Mouse (Mus musculus): ENCODE results near the gene Tnr. TPM values are rescaled to one million over a fixed set of nuclear protein-coding genes. Genes with fewer than 3 reads are reported as not detected.

Gene Tnr
- polyA plus RNA-seq, 1 experiment from 2014 or later, result 0.04 TPM

DNA sequence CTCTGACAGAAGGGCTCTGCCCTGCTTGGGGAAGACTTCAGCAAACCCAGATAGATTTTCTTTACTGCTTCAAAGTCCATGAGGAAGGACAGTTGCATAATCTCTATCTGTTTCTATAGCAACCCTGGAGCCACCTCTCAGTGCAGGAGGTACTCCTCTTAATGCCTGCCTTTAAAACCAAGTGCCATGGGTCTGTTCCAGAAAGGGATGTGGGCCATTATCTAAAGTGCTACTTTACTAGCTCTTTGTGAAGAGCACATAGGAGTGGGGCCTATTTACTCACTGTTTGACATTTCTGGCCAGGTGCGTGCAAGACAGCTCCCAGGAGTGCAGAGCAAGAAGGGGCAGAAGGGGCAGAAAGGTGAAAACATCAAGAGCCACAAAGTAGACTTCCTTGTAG is 330.7 kb downstream of the Tnr start:
- no peak overlapping the region for H3K27ac ChIP-seq
- 79% methylated on average over 1 of the region's 1 CpGs for WGBS
- no peaks in the 10 kb centered on the region for H3K4me1 ChIP-seq
- H3K36me3 ChIP-seq, result no peaks in the 10 kb centered on the region
- no peak overlapping the region for H3K4me2 ChIP-seq
- no peak for ATAC-seq (ENCODE audit: insufficient number of reproducible peaks, insufficient read depth, low FRiP score, low TSS enrichment, low read depth)
- H3K9me3 ChIP-seq, result no peaks in the 10 kb centered on the region
- no peak overlapping the region for H3K4me3 ChIP-seq
- no peak overlapping the region for H3K9ac ChIP-seq
- H3K27me3 ChIP-seq, result no peaks in the 10 kb centered on the region

DNA sequence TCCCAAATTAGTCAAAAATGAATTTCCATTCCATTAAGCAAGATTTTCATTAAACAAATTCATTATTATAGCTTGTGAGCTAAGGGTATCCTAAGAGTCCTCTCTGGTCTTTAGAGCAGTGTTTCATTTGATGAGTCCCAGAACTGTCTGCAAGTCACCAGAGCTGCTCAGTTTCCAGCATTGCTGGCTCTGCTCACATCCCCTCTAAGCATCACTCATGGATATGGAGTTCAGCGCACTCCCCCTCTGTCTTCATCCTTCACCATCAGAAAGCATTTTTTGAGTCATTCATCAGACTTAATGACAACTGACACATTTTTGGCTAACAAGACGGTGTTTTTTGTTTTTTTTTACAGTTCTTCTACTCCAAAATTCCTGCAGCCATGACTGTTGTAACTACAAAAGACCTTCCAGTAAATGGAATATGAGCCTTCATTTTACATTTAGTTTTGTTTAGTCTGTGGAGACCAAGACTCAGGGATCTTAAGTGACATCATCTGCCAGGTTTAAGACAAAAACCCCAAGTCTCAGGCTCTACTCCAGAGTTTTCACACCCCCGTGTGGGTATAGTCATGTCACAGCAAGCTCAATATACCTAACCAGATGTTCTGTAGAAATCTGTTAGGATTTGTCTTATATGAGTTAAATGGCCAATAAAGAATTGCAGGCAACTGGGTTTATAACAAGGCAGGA is 338.4 kb downstream of the Tnr start:
- Histone ChIP-seq H3K4me3 (no peak overlapping the region), H3K27ac (no peak overlapping the region), H3K27me3 (no peaks in the 10 kb centered on the region), H3K9me3 (no peaks in the 10 kb centered on the region), H3K36me3 (no peaks in the 10 kb centered on the region), H3K4me1 (no peaks in the 10 kb centered on the region), H3K9ac (no peak overlapping the region), H3K4me2 (no peak overlapping the region)
- no peak for ATAC-seq (ENCODE audit: insufficient number of reproducible peaks, insufficient read depth, low FRiP score, low TSS enrichment, low read depth)
- 37% methylated on average over 3 of the region's 3 CpGs for WGBS

DNA sequence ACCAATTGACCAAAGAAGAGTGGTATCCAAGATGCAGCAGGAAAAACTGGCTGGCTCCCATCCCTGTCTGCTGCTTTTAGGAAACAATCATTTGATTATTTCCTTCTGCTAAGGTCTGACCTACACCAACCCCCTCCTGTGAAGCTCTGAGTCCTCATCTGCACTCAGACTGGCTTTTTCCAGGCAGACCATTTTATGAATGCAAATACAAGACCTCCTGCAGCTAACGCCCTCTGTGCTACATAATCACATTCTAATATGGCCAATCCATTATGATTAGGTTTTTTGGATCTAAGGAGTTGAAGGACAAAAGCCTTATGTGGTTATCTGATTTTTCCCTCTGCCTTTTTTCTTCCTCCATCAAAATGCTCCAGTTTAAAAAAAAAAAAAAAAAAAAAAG is 342.1 kb downstream of the Tnr start:
- Histone ChIP-seq H3K9me3 (no peaks in the 10 kb centered on the region), H3K4me3 (no peak overlapping the region), H3K27me3 (no peaks in the 10 kb centered on the region), H3K36me3 (no peaks in the 10 kb centered on the region), H3K4me1 (no peaks in the 10 kb centered on the region), H3K27ac (no peak overlapping the region), H3K4me2 (no peak overlapping the region), H3K9ac (no peak overlapping the region)
- no peak for ATAC-seq (ENCODE audit: insufficient number of reproducible peaks, insufficient read depth, low FRiP score, low TSS enrichment, low read depth)
- 26% methylated on average over 1 of the region's 1 CpGs for WGBS

DNA sequence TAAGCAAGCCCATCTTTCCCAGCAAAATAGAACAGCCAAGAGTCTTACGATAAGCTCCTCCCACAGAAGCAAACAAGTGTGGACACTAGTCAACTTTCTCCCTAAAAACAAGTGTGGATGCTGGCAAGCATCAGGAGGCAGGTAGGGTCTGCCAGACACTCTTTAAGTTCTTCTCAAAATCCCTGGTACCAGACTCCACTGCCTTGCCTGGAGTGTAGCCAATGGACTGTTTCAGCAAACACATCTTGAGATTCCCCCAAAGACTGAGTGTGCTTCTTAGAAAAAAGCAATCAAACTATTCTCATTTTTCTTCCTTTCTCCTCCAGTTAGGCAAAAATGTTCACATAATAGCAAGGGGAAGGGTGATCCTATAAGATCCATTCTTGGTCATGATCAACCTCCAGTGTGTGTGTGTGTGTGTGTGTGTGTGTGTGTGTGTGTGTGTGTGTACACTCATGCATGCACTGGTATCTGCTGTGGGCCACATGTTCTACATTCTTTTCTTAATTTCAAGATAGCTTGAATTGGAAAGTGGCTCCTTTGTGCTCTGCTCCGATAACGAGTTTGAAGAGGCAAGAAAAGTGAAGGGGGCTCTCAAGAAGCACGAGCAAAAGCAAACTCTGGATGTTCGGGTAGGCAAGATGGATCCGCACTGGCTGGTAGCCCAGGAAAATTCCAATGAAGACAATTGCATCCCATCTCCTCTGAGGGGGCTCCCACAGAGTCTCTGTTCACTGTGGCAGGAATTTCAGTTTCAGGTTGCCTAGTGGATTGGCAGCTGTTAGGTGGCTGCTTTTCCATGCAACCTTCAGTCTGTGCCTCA is 346.3 kb downstream of the Tnr start:
- Histone ChIP-seq H3K4me2 (no peak overlapping the region), H3K36me3 (no peaks in the 10 kb centered on the region), H3K4me3 (no peak overlapping the region), H3K9me3 (no peaks in the 10 kb centered on the region), H3K4me1 (no peaks in the 10 kb centered on the region), H3K9ac (no peak overlapping the region), H3K27me3 (no peaks in the 10 kb centered on the region), H3K27ac (no peak overlapping the region)
- no peak for ATAC-seq (ENCODE audit: insufficient number of reproducible peaks, insufficient read depth, low FRiP score, low TSS enrichment, low read depth)
- WGBS, result 84% methylated on average over 6 of the region's 6 CpGs

DNA sequence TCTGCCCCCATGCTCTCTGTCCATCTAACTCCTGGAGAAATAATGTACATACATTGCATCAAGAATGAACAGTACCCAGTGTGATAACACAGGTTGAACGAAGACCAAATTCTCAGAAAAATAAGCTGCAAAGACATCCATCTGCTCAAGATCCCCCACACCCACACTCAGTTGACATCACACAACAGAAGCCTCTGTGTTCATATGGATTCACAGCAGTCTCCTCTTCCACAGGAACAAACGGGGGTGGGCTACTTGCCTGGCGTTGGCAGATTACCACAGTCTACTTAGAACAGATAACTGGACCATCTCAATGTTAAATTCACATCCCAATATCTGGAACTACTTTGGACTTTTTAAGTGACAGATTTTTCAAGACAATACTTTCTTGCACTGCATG is 349.3 kb downstream of the Tnr start:
- Histone ChIP-seq H3K36me3 (no peaks in the 10 kb centered on the region), H3K27me3 (no peaks in the 10 kb centered on the region), H3K9ac (no peak overlapping the region), H3K9me3 (no peaks in the 10 kb centered on the region), H3K4me2 (no peak overlapping the region), H3K4me1 (no peaks in the 10 kb centered on the region), H3K4me3 (no peak overlapping the region), H3K27ac (no peak overlapping the region)
- 83% methylated on average over 3 of the region's 3 CpGs for WGBS
- no peak for ATAC-seq (ENCODE audit: insufficient number of reproducible peaks, insufficient read depth, low FRiP score, low TSS enrichment, low read depth)

DNA sequence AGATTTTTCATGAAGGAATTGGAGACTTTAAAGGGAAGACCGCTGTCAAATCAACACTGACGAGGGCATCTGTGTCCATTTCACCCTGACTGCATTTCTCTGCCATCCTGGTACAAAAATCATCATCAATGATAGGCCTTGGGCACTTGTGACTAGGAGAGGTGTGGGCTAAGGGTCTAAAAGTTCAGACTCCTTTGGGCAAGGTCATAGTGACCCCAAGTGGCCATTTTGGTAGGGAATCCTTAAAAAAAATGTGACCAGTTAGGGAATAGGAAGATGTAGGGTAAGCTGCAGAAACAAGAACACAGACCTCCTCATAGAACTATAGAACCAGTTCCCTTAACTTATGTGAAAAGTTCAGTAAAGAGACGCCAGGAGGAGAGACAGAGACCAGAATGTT is 355.1 kb downstream of the Tnr start:
- Histone ChIP-seq H3K4me2 (no peak overlapping the region), H3K27ac (no peak overlapping the region), H3K36me3 (no peaks in the 10 kb centered on the region), H3K27me3 (no peaks in the 10 kb centered on the region), H3K4me1 (no peaks in the 10 kb centered on the region), H3K4me3 (no peak overlapping the region), H3K9me3 (no peaks in the 10 kb centered on the region), H3K9ac (no peak overlapping the region)
- WGBS, result 59% methylated on average over 3 of the region's 3 CpGs
- ATAC-seq (ENCODE audit: insufficient number of reproducible peaks, insufficient read depth, low FRiP score, low TSS enrichment, low read depth), result no peak

DNA sequence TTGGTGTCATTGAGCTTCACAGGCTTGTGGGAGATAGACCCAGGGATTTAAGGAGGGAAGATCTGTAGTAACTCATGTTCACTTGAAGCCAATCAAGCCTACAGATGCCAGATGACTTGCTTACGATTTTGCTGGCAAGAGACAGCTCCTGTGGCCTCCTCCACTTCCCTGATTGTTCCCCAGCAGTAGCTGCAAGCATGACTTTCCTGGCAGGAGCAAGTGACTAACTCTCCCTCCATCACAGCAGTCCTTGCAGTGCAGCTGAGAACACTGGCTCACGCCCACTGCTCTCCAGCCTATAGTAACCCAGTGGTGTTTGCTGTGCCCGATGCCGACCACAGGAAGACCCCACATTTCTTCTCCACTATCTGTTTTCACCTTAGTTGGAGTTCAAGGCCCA is 356.3 kb downstream of the Tnr start:
- no peak overlapping the region for H3K9ac ChIP-seq
- H3K4me1 ChIP-seq, result no peaks in the 10 kb centered on the region
- no peak overlapping the region for H3K4me3 ChIP-seq
- ATAC-seq (ENCODE audit: insufficient number of reproducible peaks, insufficient read depth, low FRiP score, low TSS enrichment, low read depth), result no peak
- H3K36me3 ChIP-seq, result no peaks in the 10 kb centered on the region
- H3K9me3 ChIP-seq, result no peaks in the 10 kb centered on the region
- no peak overlapping the region for H3K4me2 ChIP-seq
- no peak overlapping the region for H3K27ac ChIP-seq
- 79% methylated on average over 4 of the region's 4 CpGs for WGBS
- H3K27me3 ChIP-seq, result no peaks in the 10 kb centered on the region

DNA sequence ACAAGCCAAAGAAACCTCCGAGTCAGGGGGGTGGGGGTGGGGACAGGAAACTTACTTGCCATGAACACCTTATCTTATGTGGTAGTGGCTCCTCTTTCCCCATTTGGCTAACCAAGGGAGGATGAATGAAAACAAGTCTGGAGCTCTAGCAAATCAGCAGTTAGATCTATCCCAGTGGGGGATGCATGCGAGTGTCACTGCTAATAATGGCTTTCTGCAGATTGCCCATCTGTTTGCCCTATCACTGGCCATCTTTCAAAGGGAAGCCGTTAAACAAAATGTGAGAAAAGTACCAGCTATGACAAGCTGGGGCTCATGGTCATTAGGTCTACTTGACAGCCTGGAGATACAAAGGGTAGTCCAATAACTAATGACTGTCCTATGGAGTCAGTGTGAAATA is 361.9 kb downstream of the Tnr start:
- Histone ChIP-seq H3K4me3 (no peak overlapping the region), H3K9me3 (no peaks in the 10 kb centered on the region), H3K27me3 (no peaks in the 10 kb centered on the region), H3K36me3 (no peaks in the 10 kb centered on the region), H3K27ac (no peak overlapping the region), H3K4me2 (no peak overlapping the region), H3K9ac (no peak overlapping the region), H3K4me1 (no peaks in the 10 kb centered on the region)
- ATAC-seq (ENCODE audit: insufficient number of reproducible peaks, insufficient read depth, low FRiP score, low TSS enrichment, low read depth), result no peak
- WGBS, result 80% methylated on average over 3 of the region's 3 CpGs

DNA sequence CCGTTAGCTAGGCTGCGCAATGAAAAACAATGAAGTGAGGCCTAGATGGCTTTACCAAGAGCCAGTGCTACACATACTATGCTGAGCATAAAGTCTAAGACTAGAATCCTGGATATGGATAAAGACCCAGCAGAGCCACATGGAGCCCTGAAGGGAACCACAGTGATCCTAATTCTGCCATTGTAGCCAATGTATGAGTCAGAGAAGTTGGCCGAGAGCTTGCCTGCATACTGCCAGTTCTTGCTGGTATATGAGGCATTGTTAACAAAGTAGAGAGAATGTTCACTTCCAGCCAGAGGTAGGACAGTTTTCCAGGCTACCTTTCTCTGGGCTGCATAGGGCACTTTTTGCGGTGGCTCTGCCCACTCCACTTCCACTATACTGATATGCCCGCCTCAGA is 365.0 kb downstream of the Tnr start:
- no peak overlapping the region for H3K9ac ChIP-seq
- 98% methylated on average over 5 of the region's 5 CpGs for whole genome bisulfite sequencing
- no peaks in the 10 kb centered on the region for H3K36me3 ChIP-seq

DNA sequence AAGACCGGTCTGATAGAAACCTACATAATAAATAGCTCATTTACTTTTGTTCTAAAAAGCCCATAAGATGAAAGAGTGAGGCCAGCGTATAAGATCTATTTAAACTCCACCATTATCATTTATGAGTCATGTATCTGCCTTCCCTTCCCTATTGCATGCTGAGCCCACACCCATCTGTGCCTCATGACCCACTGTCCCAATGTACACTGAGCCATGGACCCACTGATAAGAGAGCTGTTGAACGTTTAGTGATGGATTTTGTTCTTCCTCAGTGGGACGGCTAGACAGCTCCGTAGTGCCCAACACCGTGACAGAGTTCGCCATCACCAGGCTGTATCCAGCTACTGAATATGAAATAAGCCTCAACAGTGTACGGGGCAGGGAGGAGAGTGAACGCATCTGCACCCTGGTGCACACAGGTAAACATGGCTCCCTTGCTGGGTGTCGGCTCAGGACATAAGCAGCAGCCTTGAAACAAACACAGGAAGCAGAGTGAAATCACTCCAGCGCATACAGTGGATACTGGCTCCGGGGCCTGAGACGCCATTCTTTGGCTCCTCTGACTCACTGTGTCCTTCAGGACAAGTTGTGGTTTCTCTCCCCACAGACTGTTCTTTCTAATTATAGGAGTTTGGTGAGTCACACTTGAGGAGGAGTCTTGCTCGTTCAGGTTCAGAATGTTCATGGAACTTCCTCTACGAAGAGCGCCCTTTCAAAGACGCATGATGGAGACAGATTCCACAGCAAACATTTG is 365.6 kb downstream of the Tnr start:
- H3K36me3 ChIP-seq, result no peaks in the 10 kb centered on the region
- H3K27me3 ChIP-seq, result no peaks in the 10 kb centered on the region
- no peak for ATAC-seq (ENCODE audit: insufficient number of reproducible peaks, insufficient read depth, low FRiP score, low TSS enrichment, low read depth)
- H3K4me1 ChIP-seq, result no peaks in the 10 kb centered on the region
- H3K9me3 ChIP-seq, result no peaks in the 10 kb centered on the region
- 90% methylated on average over 17 of the region's 17 CpGs for WGBS
- H3K9ac ChIP-seq, result no peak overlapping the region
- no peak overlapping the region for H3K4me3 ChIP-seq
- no peak overlapping the region for H3K4me2 ChIP-seq
- H3K27ac ChIP-seq, result no peak overlapping the region

More for the DNA sequence above, 365.0 kb downstream of the Tnr start:
- H3K27ac ChIP-seq, result no peak overlapping the region
- ATAC-seq (ENCODE audit: insufficient number of reproducible peaks, insufficient read depth, low FRiP score, low TSS enrichment, low read depth), result no peak
- H3K4me2 ChIP-seq, result no peak overlapping the region
- no peaks in the 10 kb centered on the region for H3K9me3 ChIP-seq
- no peak overlapping the region for H3K4me3 ChIP-seq
- H3K27me3 ChIP-seq, result no peaks in the 10 kb centered on the region
- no peaks in the 10 kb centered on the region for H3K4me1 ChIP-seq

DNA sequence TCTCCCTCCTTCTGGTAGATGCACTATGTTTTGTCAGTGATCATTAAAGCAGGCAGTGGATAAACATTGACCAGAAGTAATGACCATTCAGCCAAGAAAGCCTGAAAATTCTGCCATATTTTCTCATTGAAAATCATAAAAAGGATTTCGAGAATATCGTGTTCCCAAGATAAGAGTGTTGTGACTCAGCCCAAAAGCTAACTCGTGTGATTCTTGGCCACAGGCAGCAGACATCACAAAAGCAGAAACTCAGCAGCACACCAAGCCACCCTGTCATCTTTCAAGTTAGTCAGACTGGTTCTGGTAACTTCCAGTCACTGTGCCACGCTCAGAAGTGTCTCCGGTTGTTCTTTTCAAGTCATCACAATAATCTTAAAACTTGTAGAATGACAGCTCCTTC is 367.0 kb downstream of the Tnr start:
- Histone ChIP-seq H3K27me3 (no peaks in the 10 kb centered on the region), H3K9ac (no peak overlapping the region), H3K36me3 (no peaks in the 10 kb centered on the region), H3K4me1 (no peaks in the 10 kb centered on the region), H3K4me3 (no peak overlapping the region), H3K9me3 (no peaks in the 10 kb centered on the region), H3K4me2 (no peak overlapping the region), H3K27ac (no peak overlapping the region)
- WGBS, result 86% methylated on average over 5 of the region's 5 CpGs
- ATAC-seq (ENCODE audit: insufficient number of reproducible peaks, insufficient read depth, low FRiP score, low TSS enrichment, low read depth), result no peak

DNA sequence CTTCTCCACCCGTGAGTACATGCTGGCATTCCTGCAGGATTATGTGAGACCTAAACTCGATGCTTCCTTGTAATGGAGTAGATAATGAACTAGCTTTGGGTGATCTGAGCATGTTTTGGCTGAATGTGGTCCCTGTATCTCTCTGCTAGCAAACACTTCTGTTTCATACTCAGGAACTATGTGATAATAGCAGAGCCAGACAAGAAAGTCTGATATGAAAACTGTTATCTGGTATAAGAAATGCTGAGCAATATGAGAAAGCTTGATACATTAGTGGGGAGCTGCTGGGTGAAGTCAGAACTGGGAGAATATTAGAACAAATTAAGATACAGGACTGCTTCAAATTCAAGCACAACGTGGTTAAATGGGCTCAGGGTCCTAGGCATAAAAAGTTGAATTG is 371.5 kb downstream of the Tnr start:
- no peak for ATAC-seq (ENCODE audit: insufficient number of reproducible peaks, insufficient read depth, low FRiP score, low TSS enrichment, low read depth)
- Histone ChIP-seq H3K9me3 (no peaks in the 10 kb centered on the region), H3K4me3 (no peak overlapping the region), H3K9ac (no peak overlapping the region), H3K4me1 (no peaks in the 10 kb centered on the region), H3K27me3 (no peaks in the 10 kb centered on the region), H3K4me2 (no peak overlapping the region), H3K27ac (no peak overlapping the region), H3K36me3 (no peaks in the 10 kb centered on the region)
- WGBS, result 72% methylated on average over 3 of the region's 3 CpGs
